Mouse (Mus musculus) liver, postnatal 0 days (tissue): ENCODE results near the gene Gtpbp3.

ENCODE experiments used
- CTCF ChIP-seq: sonication (generic); IDR thresholded peaks from 2 replicates; pipeline ENCODE4 v1.5.1; 2016; ENCODE audit warnings: antibody characterized with exemption, low read depth
- EP300 ChIP-seq: IDR thresholded peaks from 2 replicates; pipeline ENCODE4 v1.6.1; 2016; ENCODE audit warnings: antibody characterized with exemption, low read depth, mild to moderate bottlenecking

GRCm38 (mm10) chr8:71474785-71475701 is 12.9 kb upstream of the Gtpbp3 start:
- TF ChIP-seq EP300: no peak
- TF ChIP-seq CTCF: no peak
